Mouse (Mus musculus) heart, embryonic 11.5 days (tissue): ENCODE measurements around the gene Ptpru. TPM values are rescaled to one million over a fixed set of nuclear protein-coding genes. Genes with fewer than 3 reads are reported as not detected.

ENCODE experiments used
- ATAC-seq: fragments of 200-750 bp; cut with Nextera tagmentation; replicated peaks from 2 replicates; pipeline ENCODE4 v1.8.0; 2017; ENCODE audit warnings: moderate library complexity; ENCODE audit not compliant: insufficient number of reproducible peaks, low FRiP score, low TSS enrichment
- H3K27ac ChIP-seq: fragments of 300-500 bp; sonication (generic); 2 replicates; pipeline ENCODE4 v1.5.1; 2014; ENCODE audit warnings: mild to moderate bottlenecking, low read depth, low read length
- H3K27me3 ChIP-seq: fragments of 300-500 bp; sonication (generic); 2 replicates; pipeline ENCODE4 v1.6.1; 2014; ENCODE audit warnings: mild to moderate bottlenecking, low read length, mixed read lengths; ENCODE audit not compliant: control insufficient read depth, insufficient read depth
- H3K36me3 ChIP-seq: fragments of 300-500 bp; sonication (generic); 2 replicates; pipeline ENCODE4 v1.6.1; 2014; ENCODE audit warnings: mild to moderate bottlenecking, low read length, moderate library complexity, mixed read lengths; ENCODE audit not compliant: control insufficient read depth, insufficient read depth
- H3K4me1 ChIP-seq: fragments of 300-500 bp; sonication (generic); 2 replicates; pipeline ENCODE4 v1.6.1; 2014; ENCODE audit warnings: low read length; ENCODE audit not compliant: control insufficient read depth, insufficient read depth
- H3K4me2 ChIP-seq: fragments of 300-500 bp; sonication (generic); 2 replicates; pipeline ENCODE4 v1.6.1; 2014; ENCODE audit warnings: mild to moderate bottlenecking, moderate library complexity
- H3K4me3 ChIP-seq: fragments of 300-500 bp; sonication (generic); 2 replicates; pipeline ENCODE4 v1.5.1; 2014; ENCODE audit warnings: low read depth, low read length
- H3K9ac ChIP-seq: fragments of 300-500 bp; sonication (generic); 2 replicates; pipeline ENCODE4 v1.6.1; 2014; ENCODE audit warnings: mild to moderate bottlenecking, low read depth, low read length, moderate library complexity
- H3K9me3 ChIP-seq: fragments of 300-500 bp; sonication (generic); replicated peaks from 2 replicates; pipeline ENCODE4 v1.6.1; 2016; ENCODE audit warnings: low read length; ENCODE audit not compliant: control insufficient read depth
- WGBS: fragments of 180-500 bp; shearing (Covaris S2); extraction: QIAGEN DNeasy Blood & Tissue Kit; methylation state at CpG from one replicate; pipeline ENCODE4 v1.1.7; 2014; ENCODE audit not compliant: insufficient replicate concordance; 5-methylcytosine and 5-hydroxymethylcytosine counted together
- polyA plus RNA-seq: library from polyadenylated mRNA; unstranded; fragments of >200 nt; fragmentation: Nextera tagmentation; extraction: Ambion mirVana; gene quantifications from 2 replicates; pipeline ENCODE4 v1.2.1, GENCODE M21; 2014

Gene Ptpru
- polyA plus RNA-seq, 1 experiment from 2014 or later = 2.8 TPM

- H3K4me1 ChIP-seq = peaks cover 34% of the 10 kb centered on the region
- H3K27ac ChIP-seq = peak overlapping the region; percentile 100
- no peaks in the 10 kb centered on the region for H3K9me3 ChIP-seq
- WGBS = 0% methylated on average over 20 of the region's 20 CpGs
- peak overlapping the region; percentile 100 for H3K9ac ChIP-seq
- H3K4me2 ChIP-seq = peak overlapping the region; percentile 96
- peak overlapping the region; percentile 99 for H3K4me3 ChIP-seq
- H3K36me3 ChIP-seq = no peaks in the 10 kb centered on the region
- H3K27me3 ChIP-seq = no peaks in the 10 kb centered on the region
- no peak for ATAC-seq
Measured at GRCm38 (mm10) chr4:131874169-131874536, 36.1 kb upstream of the Ptpru start.

GRCm38 (mm10) chr4:131873293-131874168 is 35.4 kb upstream of the Ptpru start, which contains the start of gene Srsf4:
TSS of gene Srsf4 (plus strand) at chr4:131873617.
- 0% methylated on average over 64 of the region's 116 CpGs for WGBS
- Histone ChIP-seq H3K36me3 (no peaks in the 10 kb centered on the region), H3K9me3 (no peaks in the 10 kb centered on the region), H3K4me2 (peak within 1 kb of the TSS; percentile 96), H3K4me1 (peaks cover 31% of the 10 kb centered on the region), H3K4me3 (peak within 1 kb of the TSS; percentile 99), H3K9ac (peak within 1 kb of the TSS; percentile 100), H3K27ac (peak within 1 kb of the TSS; percentile 100), H3K27me3 (no peaks in the 10 kb centered on the region)
- peak; percentile 91 for ATAC-seq

- H3K4me1 ChIP-seq = peaks cover 27% of the 10 kb centered on the region
- H3K9ac ChIP-seq = peak overlapping the region; percentile 100
- H3K27me3 ChIP-seq = no peaks in the 10 kb centered on the region
- H3K27ac ChIP-seq = peak overlapping the region; percentile 87
- H3K4me3 ChIP-seq = peak overlapping the region; percentile 99
- H3K4me2 ChIP-seq = peak overlapping the region; percentile 67
- ATAC-seq = no peak
- H3K9me3 ChIP-seq = no peaks in the 10 kb centered on the region
- WGBS = 11% methylated on average over 11 of the region's 11 CpGs
- H3K36me3 ChIP-seq = no peaks in the 10 kb centered on the region
Measured at GRCm38 (mm10) chr4:131872672-131873292, 34.7 kb upstream of the Ptpru start.

- no peak overlapping the region for H3K27ac ChIP-seq
- no peak overlapping the region for H3K9ac ChIP-seq
- no peak overlapping the region for H3K4me2 ChIP-seq
- no peaks in the 10 kb centered on the region for H3K9me3 ChIP-seq
- H3K36me3 ChIP-seq = peaks cover 11% of the 10 kb centered on the region
- no peak overlapping the region for H3K4me3 ChIP-seq
- no peaks in the 10 kb centered on the region for H3K4me1 ChIP-seq
- WGBS = 74% methylated on average over 4 of the region's 4 CpGs
- no peak for ATAC-seq
- no peaks in the 10 kb centered on the region for H3K27me3 ChIP-seq
Measured at GRCm38 (mm10) chr4:131861341-131861739, 23.3 kb upstream of the Ptpru start.

GRCm38 (mm10) chr4:131860492-131861340 is 22.6 kb upstream of the Ptpru start:
- Histone ChIP-seq H3K36me3 (peaks cover 11% of the 10 kb centered on the region), H3K4me2 (no peak overlapping the region), H3K4me1 (no peaks in the 10 kb centered on the region), H3K27me3 (no peaks in the 10 kb centered on the region), H3K4me3 (no peak overlapping the region), H3K9me3 (no peaks in the 10 kb centered on the region), H3K9ac (no peak overlapping the region), H3K27ac (no peak overlapping the region)
- ATAC-seq = no peak
- 42% methylated on average over 15 of the region's 15 CpGs for WGBS

- no peak overlapping the region for H3K27ac ChIP-seq
- ATAC-seq = no peak
- no peaks in the 10 kb centered on the region for H3K27me3 ChIP-seq
- no peaks in the 10 kb centered on the region for H3K9me3 ChIP-seq
- H3K9ac ChIP-seq = no peak overlapping the region
- peaks cover under 1% of the 10 kb centered on the region; the same call in 1 of the 2 replicates for H3K36me3 ChIP-seq
- WGBS = 69% methylated on average over 5 of the region's 5 CpGs
- 0 out of 2 replicates have a peak, but pooled peaks cover 2% of the 10 kb centered on the region for H3K4me1 ChIP-seq
- no peak overlapping the region for H3K4me2 ChIP-seq
- H3K4me3 ChIP-seq = no peak overlapping the region
Measured at GRCm38 (mm10) chr4:131854950-131855349, 16.9 kb upstream of the Ptpru start.

- H3K4me3 ChIP-seq = no peak overlapping the region
- no peaks in the 10 kb centered on the region for H3K9me3 ChIP-seq
- peaks cover 2% of the 10 kb centered on the region for H3K4me1 ChIP-seq
- 44% methylated on average over 5 of the region's 5 CpGs for WGBS
- H3K9ac ChIP-seq = no peak overlapping the region
- no peak; the same call in 1 of the 2 replicates for ATAC-seq
- H3K36me3 ChIP-seq = no peaks in the 10 kb centered on the region
- H3K27me3 ChIP-seq = no peaks in the 10 kb centered on the region
- H3K4me2 ChIP-seq = no peak overlapping the region
- peak overlapping the region; percentile 57 for H3K27ac ChIP-seq
Measured at GRCm38 (mm10) chr4:131849986-131850638, 12.0 kb upstream of the Ptpru start.

- no peak for ATAC-seq
- Histone ChIP-seq H3K27ac (peak overlapping the region; percentile 50; the same call in 1 of the 2 replicates), H3K9ac (peak overlapping the region; percentile 43; the same call in 1 of the 2 replicates), H3K4me2 (no peak overlapping the region), H3K4me3 (no peak overlapping the region), H3K9me3 (no peaks in the 10 kb centered on the region), H3K36me3 (no peaks in the 10 kb centered on the region), H3K4me1 (peaks cover 7% of the 10 kb centered on the region), H3K27me3 (no peaks in the 10 kb centered on the region)
- WGBS = 58% methylated on average over 6 of the region's 6 CpGs
Measured at GRCm38 (mm10) chr4:131848082-131848481, 10.0 kb upstream of the Ptpru start.
